Mouse (Mus musculus): Measurements from ENCODE around the gene Slc7a5.

GRCm38 (mm10) chr8:121875045-121875444 is 32.4 kb downstream of the Slc7a5 start:
- TF ChIP-seq CTCF (IDR thresholded peaks at IDR 0.05; ENCODE audit: low read depth, low read length) = no peak
- no peak for TF ChIP-seq POLR2A (IDR thresholded peaks at IDR 0.05; ENCODE audit: insufficient read depth, low read length)
- TF ChIP-seq EP300 (IDR thresholded peaks at IDR 0.05; ENCODE audit: insufficient read depth, low read depth, low read length) = no peak
